Mouse (Mus musculus): Measurements from ENCODE around the gene Dut. TPM values are rescaled to one million over a fixed set of nuclear protein-coding genes. Genes with fewer than 3 reads are reported as not detected.

Gene Dut
- 20.2 to 32.5 TPM (median 20.4 TPM) in 4 replicates for total RNA-seq (2023)

DNA sequence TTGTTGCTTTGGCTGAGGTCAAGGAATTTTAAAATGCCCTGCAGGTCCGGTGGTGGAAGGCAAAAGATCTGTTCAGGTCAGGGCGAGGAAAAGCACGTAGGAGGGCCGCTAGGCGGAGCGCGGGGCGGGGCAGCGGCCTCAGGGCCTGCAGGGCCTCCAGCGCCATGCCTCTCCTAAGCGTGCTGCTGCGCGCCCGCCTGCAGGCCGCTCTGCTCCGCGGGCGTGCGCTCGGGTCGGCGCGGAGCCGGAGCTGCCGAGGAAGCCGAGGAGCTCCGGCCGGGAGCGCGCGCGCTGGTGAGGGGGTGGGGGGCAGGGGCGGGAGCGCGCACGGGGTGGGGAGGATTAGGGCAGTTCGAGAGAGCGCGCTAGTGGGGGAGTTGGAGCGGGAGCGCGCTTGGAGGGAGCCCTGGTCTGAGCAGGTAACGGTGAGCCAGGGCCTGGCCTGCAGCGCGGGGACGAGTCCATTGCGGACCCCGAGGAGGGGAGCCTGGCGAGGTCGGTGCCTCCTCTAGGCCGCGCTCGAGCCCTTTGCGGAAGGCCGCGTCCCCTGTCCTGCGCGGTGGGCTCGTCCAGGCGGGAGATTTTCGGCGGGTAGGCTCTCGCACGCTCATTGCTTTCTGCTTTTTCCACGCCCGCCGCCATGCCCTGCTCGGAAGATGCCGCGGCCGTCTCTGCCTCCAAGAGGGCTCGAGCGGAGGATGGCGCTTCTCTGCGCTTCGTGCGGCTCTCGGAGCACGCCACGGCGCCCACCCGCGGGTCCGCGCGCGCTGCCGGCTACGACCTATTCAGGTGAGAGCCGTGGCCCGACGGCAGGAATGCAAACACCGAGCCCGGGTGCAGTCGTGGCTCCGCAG, at the start of gene Dut:
Dut (plus strand) TSS at position 83 of the 854 bp plus-strand sequence.

Other genes with a start within 250 kb of the Dut start
- not detected in 4 replicates for gene Slc24a5, start 179.1 kb upstream of the Dut start, total RNA-seq (2023)
- 31.8 to 34.7 TPM (median 33.5 TPM) in 4 replicates for gene Myef2, start 123.5 kb upstream of the Dut start, total RNA-seq (2023)
- not detected in 4 replicates for gene Ctxn2, start 110.5 kb upstream of the Dut start, total RNA-seq (2023)
- gene Slc12a1, start 94.7 kb upstream of the Dut start, total RNA-seq (2023) = not detected in 4 replicates